ENCODE assay signal across 1 mouse cellular context in genomic region chr4:141559131-141559897, GRCm38 (mm10).
TF ChIP-seq lines count a peak whose summit lies in the region.

No protein-coding gene starts in this region.

TF ChIP-seq in MEL, 35 proteins besides CTCF, POLR2A, EP300 and RAD21 (continued from another document):
- TF ChIP-seq NELFE (IDR thresholded peaks at IDR 0.05; ENCODE audit: low read depth, low read length) (peak; percentile 41), SIN3A (IDR thresholded peaks at IDR 0.05; ENCODE audit: low read length) (peak; percentile 19), USF2 (IDR thresholded peaks at IDR 0.05; ENCODE audit: borderline replicate concordance in 1 of 2, insufficient read depth in 1 of 2, low read depth in 1 of 2, low read length in 2 of 2) (peak in 1 of 2 experiments; percentile 78; a peak in 2 of 4 replicates), POLR2AphosphoS5 (IDR thresholded peaks at IDR 0.05; ENCODE audit: borderline replicate concordance, low read depth, low read length) (no peak), ZMIZ1 (IDR thresholded peaks at IDR 0.05; ENCODE audit: low read depth, low read length) (peak; percentile 52; the same call in 1 of the 2 replicates), POLR2AphosphoS2 (IDR thresholded peaks at IDR 0.05; ENCODE audit: low read length) (0 out of 2 replicates have a peak, but pooled peaks have one; percentile 9), MYC (IDR thresholded peaks at IDR 0.05; ENCODE audit: low read depth, low read length) (peak; percentile 82), SMC3 (IDR thresholded peaks at IDR 0.05; ENCODE audit: low read depth, low read length) (peak; percentile 15; the same call in 1 of the 2 replicates), GABPA (IDR thresholded peaks at IDR 0.05; ENCODE audit: low read depth, low read length) (peak; percentile 93), CHD1 (IDR thresholded peaks at IDR 0.05; ENCODE audit: low read depth, low read length) (peak; percentile 39; the same call in 1 of the 2 replicates), HCFC1 (IDR thresholded peaks at IDR 0.05; ENCODE audit: low read depth, low read length) (peak; percentile 42), TAL1 (IDR thresholded peaks at IDR 0.05; ENCODE audit: low read length) (no peak; the same call in 1 of the 2 replicates), ZC3H11A (IDR thresholded peaks at IDR 0.05; ENCODE audit: low read depth, low read length) (no peak), ETS1 (IDR thresholded peaks at IDR 0.05; ENCODE audit: low read depth, low read length) (peak; percentile 69), ELF1 (IDR thresholded peaks at IDR 0.05; ENCODE audit: low read depth, low read length) (peak; percentile 52), MAX (IDR thresholded peaks at IDR 0.05; ENCODE audit: low read length) (peak; percentile 84), ZNF384 (IDR thresholded peaks at IDR 0.05; ENCODE audit: low read depth, low read length) (no peak), KAT2A (conservative IDR thresholded peaks at IDR 0.05; ENCODE audit: low read depth, low read length) (no peak; the same call in 1 of the 2 replicates), MXI1 (IDR thresholded peaks at IDR 0.05; ENCODE audit: low read depth, low read length) (peak; percentile 67)
TF ChIP-seq in MEL: peak in this region for 21.
